Mouse (Mus musculus): ENCODE results near the gene Nlk. TPM values are rescaled to one million over a fixed set of nuclear protein-coding genes. Genes with fewer than 3 reads are reported as not detected.

The Nlk gene
- polyA plus RNA-seq, 1 experiment from 2014 or later: 25.4 TPM

GRCm38 (mm10) chr11:78518931-78519330, 178.2 kb downstream of the Nlk start:
- WGBS: 91% methylated on average over 10 of the region's 10 CpGs
- Histone ChIP-seq H3K4me2 (no peak overlapping the region), H3K9me3 (replicated peaks) (no peaks in the 10 kb centered on the region), H3K4me3 (replicated peaks) (no peak overlapping the region), H3K9ac (replicated peaks) (no peak overlapping the region), H3K27me3 (replicated peaks) (no peaks in the 10 kb centered on the region), H3K36me3 (peaks cover 93% of the 10 kb centered on the region), H3K4me1 (peaks cover 5% of the 10 kb centered on the region; the same call in 1 of the 2 replicates), H3K27ac (replicated peaks) (no peak overlapping the region)
- ATAC-seq (ENCODE audit: low FRiP score): no peak

Other genes with a start within 250 kb of the Nlk start
- 23.4 and 26.0 TPM in 2 replicates for gene Slc46a1, start 231.7 kb downstream of the Nlk start, polyA plus RNA-seq (2015; fragmentation: Nextera tagmentation; extraction: Ambion mirVana)
- gene Sarm1, start 199.6 kb downstream of the Nlk start, polyA plus RNA-seq (2015; fragmentation: Nextera tagmentation; extraction: Ambion mirVana): 38.8 and 49.0 TPM in 2 replicates
- gene Vtn, start 198.3 kb downstream of the Nlk start, polyA plus RNA-seq (2015; fragmentation: Nextera tagmentation; extraction: Ambion mirVana): 151 and 156 TPM in 2 replicates
- gene Sebox, start 193.9 kb downstream of the Nlk start, polyA plus RNA-seq (2015; fragmentation: Nextera tagmentation; extraction: Ambion mirVana): 0.12 TPM in 1 of 2 replicates, not detected in the other
- gene Tmem199, start 185.2 kb downstream of the Nlk start, polyA plus RNA-seq (2015; fragmentation: Nextera tagmentation; extraction: Ambion mirVana): 89.3 and 94.4 TPM in 2 replicates
- gene Poldip2, start 185.2 kb downstream of the Nlk start, polyA plus RNA-seq (2015; fragmentation: Nextera tagmentation; extraction: Ambion mirVana): 182 and 192 TPM in 2 replicates
- gene Tnfaip1, start 161.0 kb downstream of the Nlk start, polyA plus RNA-seq (2015; fragmentation: Nextera tagmentation; extraction: Ambion mirVana): 56.1 and 60.3 TPM in 2 replicates
- gene Ift20, start 161.0 kb downstream of the Nlk start, polyA plus RNA-seq (2015; fragmentation: Nextera tagmentation; extraction: Ambion mirVana): 120 and 127 TPM in 2 replicates
- gene Tmem97, start 146.6 kb downstream of the Nlk start, polyA plus RNA-seq (2015; fragmentation: Nextera tagmentation; extraction: Ambion mirVana): 43.1 and 50.4 TPM in 2 replicates
- gene Ccnq, start 54.4 kb upstream of the Nlk start, polyA plus RNA-seq (2015; fragmentation: Nextera tagmentation; extraction: Ambion mirVana): 31.2 and 32.2 TPM in 2 replicates
- gene Lyrm9, start 129.2 kb upstream of the Nlk start, polyA plus RNA-seq (2015; fragmentation: Nextera tagmentation; extraction: Ambion mirVana): 34.0 and 42.0 TPM in 2 replicates
- 1.0 and 1.3 TPM in 2 replicates for gene Nos2, start 223.4 kb upstream of the Nlk start, polyA plus RNA-seq (2015; fragmentation: Nextera tagmentation; extraction: Ambion mirVana)